Mouse (Mus musculus) right cerebral cortex, postnatal 25 days (tissue): Measurements from ENCODE around the gene Nmt1.

Experiments used
- DNase-seq: peaks from one replicate; pipeline ENCODE4 v3.0.0; 2022

Nmt1 gene

GRCm38 (mm10) chr11:103081631-103082030, 53.6 kb downstream of the Nmt1 start:
- no peak for DNase-seq

GRCm38 (mm10) chr11:103093306-103093705, 65.3 kb downstream of the Nmt1 start:
- DNase-seq: no peak

- no peak for DNase-seq
Observed at GRCm38 (mm10) chr11:103093862-103094833, 66.2 kb downstream of the Nmt1 start.

- no peak for DNase-seq
Observed at GRCm38 (mm10) chr11:103095107-103095670, 67.2 kb downstream of the Nmt1 start.

GRCm38 (mm10) chr11:103095801-103096200, 67.8 kb downstream of the Nmt1 start:
- DNase-seq: no peak

- DNase-seq: no peak
Observed at GRCm38 (mm10) chr11:103096979-103097894, 69.2 kb downstream of the Nmt1 start.

GRCm38 (mm10) chr11:103098531-103099190, 70.7 kb downstream of the Nmt1 start:
- DNase-seq: no peak

GRCm38 (mm10) chr11:103099352-103099940, 71.5 kb downstream of the Nmt1 start:
- DNase-seq: no peak

GRCm38 (mm10) chr11:103100361-103100760, 72.4 kb downstream of the Nmt1 start:
- DNase-seq: no peak

- peak; percentile 70 for DNase-seq
Observed at GRCm38 (mm10) chr11:103101481-103101865, 73.5 kb downstream of the Nmt1 start, which contains the start of the genes Plcd3 and Acbd4. Gene Plcd3 (minus strand): TSS chr11:103101658. Gene Acbd4 (plus strand): TSS chr11:103101682.

- peak; percentile 67 for DNase-seq
Observed at GRCm38 (mm10) chr11:103101866-103102501, 74.0 kb downstream of the Nmt1 start.

- peak; percentile 97 for DNase-seq
Observed at GRCm38 (mm10) chr11:103102725-103103349, 74.8 kb downstream of the Nmt1 start.

GRCm38 (mm10) chr11:103103621-103104020, 75.6 kb downstream of the Nmt1 start:
- DNase-seq: no peak

GRCm38 (mm10) chr11:103104469-103104868, 76.5 kb downstream of the Nmt1 start:
- DNase-seq: no peak

- DNase-seq: no peak
Observed at GRCm38 (mm10) chr11:103105180-103105725, 77.3 kb downstream of the Nmt1 start.

GRCm38 (mm10) chr11:103105810-103106209, 77.8 kb downstream of the Nmt1 start:
- DNase-seq: no peak

- no peak for DNase-seq
Observed at GRCm38 (mm10) chr11:103106386-103106785, 78.4 kb downstream of the Nmt1 start.

GRCm38 (mm10) chr11:103111301-103111700, 83.3 kb downstream of the Nmt1 start:
- no peak for DNase-seq

- no peak for DNase-seq
Observed at GRCm38 (mm10) chr11:103111881-103112551, 84.0 kb downstream of the Nmt1 start.

GRCm38 (mm10) chr11:103112552-103112912, 84.5 kb downstream of the Nmt1 start:
- no peak for DNase-seq
